ENCODE assay signal across 28 mouse cellular contexts in genomic region chr15:20034382-20034781, GRCm38 (mm10).
A peak's percentile ranks its signal among the peaks of the same experiment; 100 is the strongest.
DNase-seq lines count a peak whose midpoint lies in the region; ATAC-seq and TF ChIP-seq lines count a peak whose summit lies in the region.
"Had no signal": no experiment of that assay in that cellular context is flagged by ENCODE, and none has a peak within 500 bp of the region (broad histone marks: within the 10 kb centered on the region; RNA-seq: fewer than 3 reads in every experiment).

No protein-coding gene starts in this region.

- peak; percentile 17 for DNase-seq in embryonic facial prominence, embryonic 14.5 days (ENCODE audit: low spot score)
- DNase-seq in embryonic facial prominence, embryonic 10.5 days (ENCODE audit: low spot score) = no peak
- peak; percentile 12 for DNase-seq in midbrain, postnatal 0 days (ENCODE audit: low spot score)
- DNase-seq in retina, postnatal 1 day = peak; percentile 55
- no peak for DNase-seq in urinary bladder, postnatal 14 days (ENCODE audit: low spot score)
- DNase-seq in left cerebral cortex, postnatal 36 days (ENCODE audit: low spot score in 2 of 2) = no peak
- DNase-seq: adrenal gland, adult 2 months; adrenal gland, postnatal 14 days; B cell, adult 2 months; cerebellum, adult 11 months; cerebellum, adult 18-20 months; cerebellum, adult 8-10 months; cerebellum, adult 9-11 months; cerebellum, postnatal 14 days; cerebellum, postnatal 36 days; embryo, embryonic 11 days had no signal

- no peak overlapping the region for H3K9ac ChIP-seq in embryonic facial prominence, embryonic 14.5 days (ENCODE audit: low read depth, low read length)
- no peak overlapping the region for H3K9ac ChIP-seq in midbrain, postnatal 0 days (replicated peaks; ENCODE audit: low read length, poor library complexity, severe bottlenecking)
- H3K9ac ChIP-seq in midbrain, embryonic 15.5 days = no peak overlapping the region
- H3K9ac ChIP-seq: embryonic facial prominence, embryonic 12.5 days; embryonic facial prominence, embryonic 15.5 days; forebrain, embryonic 12.5 days had no signal

- H3K27ac ChIP-seq in embryonic facial prominence, embryonic 14.5 days (replicated peaks; ENCODE audit: low read depth, low read length) = no peak overlapping the region
- H3K27ac ChIP-seq in embryonic facial prominence, embryonic 10.5 days (replicated peaks) = no peak overlapping the region
- H3K27ac ChIP-seq in midbrain, postnatal 0 days (ENCODE audit: low read depth, low read length) = no peak overlapping the region
- no peak overlapping the region for H3K27ac ChIP-seq in midbrain, embryonic 15.5 days
- H3K27ac ChIP-seq: embryonic facial prominence, embryonic 12.5 days; embryonic facial prominence, embryonic 15.5 days; forebrain, embryonic 10.5 days; forebrain, embryonic 12.5 days had no signal

- no peak for TF ChIP-seq POLR2A in myocyte (IDR thresholded peaks at IDR 0.05; ENCODE audit: insufficient read length, low read depth)

- H3K4me2 ChIP-seq in embryonic facial prominence, embryonic 14.5 days (ENCODE audit: low read depth, low read length) = no peak overlapping the region
- no peak overlapping the region for H3K4me2 ChIP-seq in midbrain, postnatal 0 days (ENCODE audit: low read depth, low read length, poor library complexity, severe bottlenecking)
- H3K4me2 ChIP-seq in midbrain, embryonic 15.5 days = no peak overlapping the region
- peak overlapping the region; percentile 36 for H3K4me2 ChIP-seq in myocyte (ENCODE audit: low read depth)
- H3K4me2 ChIP-seq: embryonic facial prominence, embryonic 12.5 days; embryonic facial prominence, embryonic 15.5 days; forebrain, embryonic 12.5 days had no signal

- no peaks in the 10 kb centered on the region for H3K9me3 ChIP-seq in embryonic facial prominence, embryonic 14.5 days (ENCODE audit: control insufficient read depth, low read length)
- no peaks in the 10 kb centered on the region for H3K9me3 ChIP-seq in embryonic facial prominence, embryonic 10.5 days
- no peaks in the 10 kb centered on the region for H3K9me3 ChIP-seq in midbrain, postnatal 0 days (ENCODE audit: low read length)
- no peaks in the 10 kb centered on the region for H3K9me3 ChIP-seq in midbrain, embryonic 15.5 days
- H3K9me3 ChIP-seq: embryonic facial prominence, embryonic 12.5 days; embryonic facial prominence, embryonic 15.5 days; forebrain, embryonic 10.5 days; forebrain, embryonic 12.5 days; G1E had no signal

- no peaks in the 10 kb centered on the region for H3K79me2 ChIP-seq in myocyte (ENCODE audit: control insufficient read depth, insufficient read depth)

- no peak overlapping the region for H3K4me3 ChIP-seq in embryonic facial prominence, embryonic 14.5 days (ENCODE audit: low read depth, low read length)
- no peak overlapping the region for H3K4me3 ChIP-seq in embryonic facial prominence, embryonic 10.5 days
- no peak overlapping the region for H3K4me3 ChIP-seq in midbrain, postnatal 0 days (ENCODE audit: low read depth, low read length)
- H3K4me3 ChIP-seq in midbrain, embryonic 15.5 days = no peak overlapping the region
- H3K4me3 ChIP-seq in myocyte = no peak overlapping the region
- H3K4me3 ChIP-seq: embryonic facial prominence, embryonic 12.5 days; embryonic facial prominence, embryonic 15.5 days; erythroblast, embryonic 14.5 days; forebrain, embryonic 10.5 days; forebrain, embryonic 12.5 days had no signal

- no peaks in the 10 kb centered on the region for H3K36me3 ChIP-seq in embryonic facial prominence, embryonic 14.5 days (ENCODE audit: control insufficient read depth, insufficient read depth, low read length)
- no peaks in the 10 kb centered on the region for H3K36me3 ChIP-seq in embryonic facial prominence, embryonic 10.5 days (replicated peaks)
- no peaks in the 10 kb centered on the region for H3K36me3 ChIP-seq in midbrain, postnatal 0 days (ENCODE audit: insufficient read depth, low read length)
- no peaks in the 10 kb centered on the region for H3K36me3 ChIP-seq in midbrain, embryonic 15.5 days (replicated peaks)
- H3K36me3 ChIP-seq in myocyte (ENCODE audit: control insufficient read depth, insufficient read depth) = no peaks in the 10 kb centered on the region
- H3K36me3 ChIP-seq: embryonic facial prominence, embryonic 12.5 days; embryonic facial prominence, embryonic 15.5 days; forebrain, embryonic 10.5 days; forebrain, embryonic 12.5 days; G1E had no signal

- no peaks in the 10 kb centered on the region for H3K27me3 ChIP-seq in embryonic facial prominence, embryonic 14.5 days (replicated peaks; ENCODE audit: control insufficient read depth, insufficient read depth, low read length)
- H3K27me3 ChIP-seq in embryonic facial prominence, embryonic 10.5 days (replicated peaks; ENCODE audit: low read depth, poor library complexity, severe bottlenecking) = no peaks in the 10 kb centered on the region
- no peaks in the 10 kb centered on the region for H3K27me3 ChIP-seq in midbrain, postnatal 0 days (ENCODE audit: insufficient read depth, low read length)
- H3K27me3 ChIP-seq in midbrain, embryonic 15.5 days (replicated peaks) = no peaks in the 10 kb centered on the region
- no peaks in the 10 kb centered on the region for H3K27me3 ChIP-seq in myocyte (ENCODE audit: control insufficient read depth, insufficient read depth, insufficient read length)
- H3K27me3 ChIP-seq: CH12.LX; embryonic facial prominence, embryonic 12.5 days; embryonic facial prominence, embryonic 15.5 days; forebrain, embryonic 12.5 days had no signal

- intact Hi-C loops in left cerebral cortex, postnatal 36 days (cut with DNase I) = no loop called here

- H3K4me1 ChIP-seq in embryonic facial prominence, embryonic 14.5 days (ENCODE audit: control insufficient read depth, insufficient read depth, low read length) = no peaks in the 10 kb centered on the region
- no peaks in the 10 kb centered on the region for H3K4me1 ChIP-seq in embryonic facial prominence, embryonic 10.5 days
- H3K4me1 ChIP-seq in midbrain, postnatal 0 days (ENCODE audit: insufficient read depth, low read length) = no peaks in the 10 kb centered on the region
- H3K4me1 ChIP-seq in midbrain, embryonic 15.5 days = no peaks in the 10 kb centered on the region
- H3K4me1 ChIP-seq: embryonic facial prominence, embryonic 12.5 days; embryonic facial prominence, embryonic 15.5 days; forebrain, embryonic 10.5 days; forebrain, embryonic 12.5 days had no signal

- H3ac ChIP-seq in myocyte (ENCODE audit: control insufficient read depth, insufficient read length) = no peak overlapping the region

- WGBS in embryonic facial prominence, embryonic 14.5 days = 86% methylated on average over 2 of the region's 2 CpGs
- WGBS in embryonic facial prominence, embryonic 10.5 days = 84% methylated on average over 2 of the region's 2 CpGs
- 60% methylated on average over 2 of the region's 2 CpGs for WGBS in midbrain, postnatal 0 days
- 61% methylated on average over 2 of the region's 2 CpGs for WGBS in midbrain, embryonic 15.5 days

- no peak for TF ChIP-seq CTCF in midbrain, postnatal 0 days (IDR thresholded peaks at IDR 0.05)

- peak; percentile 18; the same call in 1 of the 2 replicates for ATAC-seq in embryonic facial prominence, embryonic 14.5 days (ENCODE audit: low read depth)
- ATAC-seq in midbrain, postnatal 0 days (ENCODE audit: low FRiP score) = no peak
- ATAC-seq in midbrain, embryonic 15.5 days (replicated peaks) = no peak
- ATAC-seq: CD4-positive, CD25-positive, alpha-beta regulatory T cell, adult 4 months; forebrain, embryonic 14.5 days; forebrain, embryonic 16.5 days had no signal

TF ChIP-seq in myocyte, 11 proteins besides CTCF, POLR2A, EP300 and RAD21:
- TF ChIP-seq MYOD1 (IDR thresholded peaks at IDR 0.05; ENCODE audit: control insufficient read depth in 1 of 3, insufficient read length in 2 of 3, low read depth in 2 of 3) (no peak), MAX (IDR thresholded peaks at IDR 0.05; ENCODE audit: low read depth) (no peak), TCF3 (IDR thresholded peaks at IDR 0.05; ENCODE audit: insufficient read length, low read depth) (no peak), POLR2AphosphoS2 (IDR thresholded peaks at IDR 0.05; ENCODE audit: insufficient read length, low read depth) (no peak), CEBPB (IDR thresholded peaks at IDR 0.05; ENCODE audit: insufficient read depth, poor library complexity, severe bottlenecking) (no peak), REST (IDR thresholded peaks at IDR 0.05; ENCODE audit: insufficient read depth, insufficient read length) (no peak), MYOG (IDR thresholded peaks at IDR 0.05; ENCODE audit: control insufficient read depth in 1 of 3, insufficient read depth in 1 of 3, insufficient read length in 2 of 3, low read depth in 2 of 3) (no peak), TCF12 (IDR thresholded peaks at IDR 0.05; ENCODE audit: insufficient read depth, poor library complexity, severe bottlenecking) (no peak), E2F4 (IDR thresholded peaks at IDR 0.05; ENCODE audit: insufficient read depth) (no peak), SRF (IDR thresholded peaks at IDR 0.05; ENCODE audit: control insufficient read depth, insufficient read length, low read depth) (no peak), USF1 (IDR thresholded peaks at IDR 0.05; ENCODE audit: low read depth) (no peak)

Comparison
In these comparisons a context has a peak if more than half of its experiments do, and no peak if none do; other contexts are left out.
1. DNase-seq: peak in embryonic facial prominence, embryonic 14.5 days (single experiment), midbrain, postnatal 0 days (single experiment) and retina, postnatal 1 day (single experiment); none in embryonic facial prominence, embryonic 10.5 days (single experiment), urinary bladder, postnatal 14 days (single experiment) and left cerebral cortex, postnatal 36 days (0 of 2).